Mouse (Mus musculus): ENCODE measurements around the gene Tjp2.
"Not testable (repeated sequence)": the region's sequence is repeated elsewhere in the genome, so short reads cannot be mapped to it uniquely, and the experiment has no call there.

Gene Tjp2

GRCm38 (mm10) chr19:24123534-24124290 lies 101.1 kb downstream of the Tjp2 start:
- DNase-seq (ENCODE audit: low spot score): no peak

- DNase-seq (ENCODE audit: low spot score): no peak
Measured at GRCm38 (mm10) chr19:24123087-24123486, 101.7 kb downstream of the Tjp2 start.

GRCm38 (mm10) chr19:24122647-24123046 lies 102.2 kb downstream of the Tjp2 start:
- no peak for DNase-seq (ENCODE audit: low spot score)

- DNase-seq (ENCODE audit: low spot score): no peak
Measured at GRCm38 (mm10) chr19:24120811-24121210, 104.0 kb downstream of the Tjp2 start.

GRCm38 (mm10) chr19:24118775-24119174 lies 106.1 kb downstream of the Tjp2 start:
- DNase-seq (ENCODE audit: low spot score): no peak

- DNase-seq (ENCODE audit: low spot score): no peak
Measured at GRCm38 (mm10) chr19:24111581-24111980, 113.2 kb downstream of the Tjp2 start.

- DNase-seq (ENCODE audit: low spot score): peak; percentile 11
Measured at GRCm38 (mm10) chr19:24107707-24108106, 117.1 kb downstream of the Tjp2 start.

- DNase-seq (ENCODE audit: low spot score): no peak
Measured at GRCm38 (mm10) chr19:24103802-24104201, 121.0 kb downstream of the Tjp2 start.

- DNase-seq (ENCODE audit: low spot score): peak; percentile 49
Measured at GRCm38 (mm10) chr19:24102562-24103126, 122.2 kb downstream of the Tjp2 start.

- peak; percentile 29 for DNase-seq (ENCODE audit: low spot score)
Measured at GRCm38 (mm10) chr19:24101183-24101582, 123.6 kb downstream of the Tjp2 start.

GRCm38 (mm10) chr19:24098691-24099090 lies 126.1 kb downstream of the Tjp2 start:
- DNase-seq (ENCODE audit: low spot score): no peak

- DNase-seq (ENCODE audit: low spot score): no peak
Measured at GRCm38 (mm10) chr19:24097666-24098455, 127.0 kb downstream of the Tjp2 start.

- DNase-seq (ENCODE audit: low spot score): not testable (repeated sequence)
Measured at GRCm38 (mm10) chr19:24092060-24092459, 132.8 kb downstream of the Tjp2 start.

- DNase-seq (ENCODE audit: low spot score): no peak
Measured at GRCm38 (mm10) chr19:24090366-24090765, 134.5 kb downstream of the Tjp2 start.

- DNase-seq (ENCODE audit: low spot score): no peak
Measured at GRCm38 (mm10) chr19:24085306-24085705, 139.5 kb downstream of the Tjp2 start.

- no peak for DNase-seq (ENCODE audit: low spot score)
Measured at GRCm38 (mm10) chr19:24080417-24081080, 144.3 kb downstream of the Tjp2 start.

GRCm38 (mm10) chr19:24077658-24078057 lies 147.2 kb downstream of the Tjp2 start:
- DNase-seq (ENCODE audit: low spot score): no peak

GRCm38 (mm10) chr19:24076536-24076935 lies 148.3 kb downstream of the Tjp2 start:
- no peak for DNase-seq (ENCODE audit: low spot score)

GRCm38 (mm10) chr19:24075927-24076326 lies 148.9 kb downstream of the Tjp2 start:
- DNase-seq (ENCODE audit: low spot score): no peak

- DNase-seq (ENCODE audit: low spot score): no peak
Measured at GRCm38 (mm10) chr19:24073155-24073554, 151.7 kb downstream of the Tjp2 start.

- no peak for DNase-seq (ENCODE audit: low spot score)
Measured at GRCm38 (mm10) chr19:24064348-24064895, 160.4 kb downstream of the Tjp2 start.

- DNase-seq (ENCODE audit: low spot score): no peak
Measured at GRCm38 (mm10) chr19:24063585-24063984, 161.2 kb downstream of the Tjp2 start.
